Mouse (Mus musculus) kidney, adult 2 months (tissue): ENCODE data around the gene Lcmt1. TPM values are rescaled to one million over a fixed set of nuclear protein-coding genes. Genes with fewer than 3 reads are reported as not detected.

Experiments used
- DNase-seq: peaks from one replicate; pipeline ENCODE4 v3.0.0; 2021
- H3K27ac ChIP-seq: fragments of 200-500 bp; 2 replicates; pipeline ENCODE4 v1.5.1; 2012; ENCODE audit warnings: low read depth, low read length, control low read depth, inconsistent platforms; ENCODE audit not compliant: insufficient read depth
- H3K27me3 ChIP-seq: fragments of 200-500 bp; replicated peaks from 2 replicates; pipeline ENCODE4 v1.6.1; 2012; ENCODE audit warnings: mild to moderate bottlenecking, moderate library complexity, low read length, inconsistent platforms; ENCODE audit not compliant: control insufficient read depth, insufficient read depth
- H3K36me3 ChIP-seq: fragments of 200-500 bp; 2 replicates; pipeline ENCODE4 v1.6.1; 2012; ENCODE audit warnings: mild to moderate bottlenecking, moderate library complexity, low read length, inconsistent platforms; ENCODE audit not compliant: control insufficient read depth, insufficient read depth
- H3K4me1 ChIP-seq: fragments of 200-500 bp; 2 replicates; pipeline ENCODE4 v1.6.1; 2011; ENCODE audit warnings: low read length; ENCODE audit not compliant: control insufficient read depth, insufficient read depth
- H3K4me3 ChIP-seq: fragments of 200-500 bp; 2 replicates; pipeline ENCODE4 v1.5.1; 2011; ENCODE audit warnings: mild to moderate bottlenecking, low read depth, low read length, control low read depth; ENCODE audit not compliant: insufficient read depth
- CTCF ChIP-seq: fragments of 200-500 bp; conservative IDR thresholded peaks from 2 replicates; pipeline ENCODE4 v1.5.1; 2011; ENCODE audit warnings: low read depth, mild to moderate bottlenecking, control low read depth, low read length, moderate library complexity, mixed read lengths; ENCODE audit not compliant: insufficient read depth, insufficient read length
- POLR2A ChIP-seq: fragments of 200-500 bp; IDR thresholded peaks from one replicate; pipeline ENCODE4 v1.6.1; 2011; ENCODE audit warnings: low read depth, low read length, control low read depth
- WGBS: fragments of 180-500 bp; shearing (Covaris S2); methylation state at CpG from one replicate; pipeline ENCODE4 v1.1.7; 2018; 5-methylcytosine and 5-hydroxymethylcytosine counted together
- polyA plus RNA-seq: library from polyadenylated mRNA; depleted of rRNA; stranded (reverse); fragments of >200 nt; gene quantifications from 2 replicates; pipeline ENCODE4 v1.2.3, GENCODE M21; 2012

Gene Lcmt1
- polyA plus RNA-seq, 1 experiment, result 26.9 TPM

DNA sequence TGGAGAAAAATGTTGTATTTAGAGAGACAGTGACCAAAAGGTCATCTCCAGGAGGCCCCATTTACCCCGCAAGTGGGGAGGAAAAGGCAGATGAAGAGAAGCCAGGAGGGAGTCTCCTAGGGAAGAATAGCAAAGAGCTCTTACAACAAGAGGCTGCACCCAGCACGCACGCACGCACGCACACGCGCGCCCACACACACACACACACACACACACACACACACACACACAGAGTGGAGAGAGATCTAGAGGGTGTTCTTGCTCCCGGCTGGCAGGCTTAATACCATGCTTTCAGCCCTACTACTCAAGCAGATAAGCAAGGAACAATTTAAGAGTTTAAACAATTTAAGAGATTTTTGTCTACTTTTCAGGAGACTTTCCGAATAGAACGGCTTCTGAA, 19.8 kb upstream of the Lcmt1 start:
- H3K36me3 ChIP-seq, result no peaks in the 10 kb centered on the region
- H3K4me3 ChIP-seq, result no peak overlapping the region
- no peak for TF ChIP-seq CTCF
- no peak for TF ChIP-seq POLR2A
- DNase-seq, result no peak
- peaks cover 35% of the 10 kb centered on the region for H3K4me1 ChIP-seq
- no peaks in the 10 kb centered on the region for H3K27me3 ChIP-seq
- 73% methylated on average over 11 of the region's 11 CpGs for WGBS
- H3K27ac ChIP-seq, result no peak overlapping the region

DNA sequence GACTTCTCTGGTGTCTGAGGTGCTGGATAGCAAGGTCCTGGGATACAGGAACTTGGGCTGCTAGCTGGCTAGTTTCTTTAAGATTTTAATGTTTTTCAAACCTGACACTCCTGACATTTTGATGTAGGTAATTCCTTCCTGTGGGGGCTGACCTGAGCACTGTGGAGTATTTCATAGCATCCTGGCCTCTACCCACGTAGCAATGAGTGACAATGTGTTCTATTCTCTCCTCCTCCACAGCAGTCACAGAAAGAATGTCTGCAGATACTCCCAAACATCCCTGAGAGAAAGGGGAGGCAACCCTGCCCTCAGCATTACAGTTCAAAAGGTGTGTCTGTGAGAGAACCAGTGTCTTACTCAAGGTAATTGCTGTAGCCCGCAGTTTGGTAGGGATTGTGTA, 19.3 kb upstream of the Lcmt1 start:
- Histone ChIP-seq H3K36me3 (no peaks in the 10 kb centered on the region), H3K4me3 (no peak overlapping the region), H3K4me1 (peaks cover 34% of the 10 kb centered on the region), H3K27me3 (no peaks in the 10 kb centered on the region), H3K27ac (no peak overlapping the region)
- DNase-seq, result no peak
- TF ChIP-seq POLR2A (no peak), CTCF (no peak)
- 64% methylated on average over 2 of the region's 2 CpGs for WGBS

DNA sequence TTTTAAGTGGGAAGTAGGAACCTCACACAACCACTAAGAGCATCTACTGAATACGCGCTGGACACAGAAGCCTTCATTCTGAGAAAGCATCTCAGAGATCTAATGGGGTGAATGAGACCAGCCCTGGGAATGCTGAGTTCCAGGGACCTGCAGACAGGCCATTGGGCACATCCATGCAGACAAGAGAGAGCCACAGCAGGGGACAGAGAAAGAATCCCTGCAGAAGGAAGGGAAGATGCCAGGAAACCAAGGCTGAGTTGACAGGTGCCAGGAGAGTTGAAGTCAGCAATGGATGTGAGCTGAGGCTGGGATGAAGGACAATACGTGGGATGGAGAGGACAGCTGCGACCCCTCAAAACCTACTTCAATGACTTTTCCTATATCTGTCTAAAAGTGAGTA, 16.5 kb upstream of the Lcmt1 start:
- no peaks in the 10 kb centered on the region for H3K36me3 ChIP-seq
- H3K4me3 ChIP-seq, result no peak overlapping the region
- H3K4me1 ChIP-seq, result peaks cover 21% of the 10 kb centered on the region
- H3K27ac ChIP-seq, result no peak overlapping the region
- TF ChIP-seq CTCF, result no peak
- no peak for TF ChIP-seq POLR2A
- no peaks in the 10 kb centered on the region for H3K27me3 ChIP-seq
- no peak for DNase-seq
- 98% methylated on average over 4 of the region's 4 CpGs for WGBS

DNA sequence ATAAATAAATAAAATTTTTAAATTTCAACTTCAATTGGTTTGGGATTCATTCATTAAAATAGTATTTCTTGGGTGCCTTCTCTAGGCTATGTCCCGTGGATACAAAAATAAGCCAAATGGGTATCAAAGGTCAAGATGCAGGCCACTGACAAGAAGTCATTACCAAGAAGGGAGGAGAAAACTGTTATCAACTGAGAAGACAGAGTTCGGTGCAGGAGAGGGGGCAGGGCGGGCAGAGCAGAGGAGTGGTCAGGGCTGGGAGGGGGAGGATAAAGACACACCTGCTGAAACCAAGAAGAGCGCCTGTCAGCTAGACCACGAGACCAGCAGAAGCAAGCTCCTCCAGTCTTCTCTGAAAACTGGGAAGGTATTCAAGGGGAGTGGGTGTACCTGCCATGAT, 15.7 kb upstream of the Lcmt1 start:
- no peaks in the 10 kb centered on the region for H3K27me3 ChIP-seq
- WGBS, result 67% methylated on average over 5 of the region's 5 CpGs
- no peak overlapping the region for H3K4me3 ChIP-seq
- peaks cover 21% of the 10 kb centered on the region for H3K4me1 ChIP-seq
- DNase-seq, result no peak
- H3K27ac ChIP-seq, result no peak overlapping the region
- no peak for TF ChIP-seq CTCF
- H3K36me3 ChIP-seq, result no peaks in the 10 kb centered on the region

DNA sequence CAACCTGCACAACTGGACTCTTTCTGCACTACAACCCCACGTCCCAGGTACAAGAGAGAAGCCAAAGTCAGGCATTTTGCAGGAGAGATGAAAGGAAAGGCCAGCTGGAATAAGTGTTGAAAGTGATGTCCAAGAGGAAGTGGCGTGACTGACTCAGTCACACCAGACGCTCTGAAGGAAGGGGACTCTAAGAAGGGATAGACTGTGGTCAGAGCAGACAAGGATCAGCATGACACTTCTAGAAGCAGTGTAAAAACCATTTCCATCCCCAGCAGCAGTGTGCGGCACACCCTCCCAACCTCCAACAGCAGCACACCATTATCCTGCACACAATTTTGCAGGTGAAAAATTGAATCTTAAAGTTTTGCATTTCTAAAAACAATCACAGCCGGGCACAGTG, 15.2 kb upstream of the Lcmt1 start:
- DNase-seq, result no peak
- Histone ChIP-seq H3K27me3 (no peaks in the 10 kb centered on the region), H3K36me3 (no peaks in the 10 kb centered on the region), H3K27ac (no peak overlapping the region), H3K4me3 (no peak overlapping the region), H3K4me1 (peaks cover 17% of the 10 kb centered on the region)
- WGBS, result 77% methylated on average over 5 of the region's 5 CpGs
- TF ChIP-seq CTCF (no peak), POLR2A (no peak)

DNA sequence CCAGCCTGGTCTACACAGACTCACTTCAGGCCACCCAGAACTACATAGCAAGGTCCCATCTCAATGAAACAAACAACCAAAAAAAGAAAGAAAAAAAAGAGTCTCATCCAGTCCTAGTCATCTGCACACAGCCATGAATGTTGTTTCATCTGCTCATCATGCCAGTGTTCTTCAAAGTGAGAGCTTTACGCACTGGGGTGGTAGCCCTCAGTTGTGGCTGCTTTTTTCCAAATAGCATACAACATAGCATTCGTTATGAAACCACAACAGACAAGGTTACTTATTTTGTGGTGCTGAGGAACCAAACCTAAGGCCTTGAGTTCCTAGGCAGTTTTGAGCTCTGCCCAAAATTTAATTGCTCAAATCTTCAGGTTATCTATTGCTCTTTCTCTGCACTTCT, 14.7 kb upstream of the Lcmt1 start:
- no peak for DNase-seq
- H3K4me1 ChIP-seq, result peaks cover 17% of the 10 kb centered on the region
- 90% methylated on average over 2 of the region's 2 CpGs for WGBS
- no peaks in the 10 kb centered on the region for H3K27me3 ChIP-seq
- H3K36me3 ChIP-seq, result no peaks in the 10 kb centered on the region
- no peak overlapping the region for H3K4me3 ChIP-seq
- H3K27ac ChIP-seq, result no peak overlapping the region
- TF ChIP-seq CTCF, result no peak
- TF ChIP-seq POLR2A, result no peak

DNA sequence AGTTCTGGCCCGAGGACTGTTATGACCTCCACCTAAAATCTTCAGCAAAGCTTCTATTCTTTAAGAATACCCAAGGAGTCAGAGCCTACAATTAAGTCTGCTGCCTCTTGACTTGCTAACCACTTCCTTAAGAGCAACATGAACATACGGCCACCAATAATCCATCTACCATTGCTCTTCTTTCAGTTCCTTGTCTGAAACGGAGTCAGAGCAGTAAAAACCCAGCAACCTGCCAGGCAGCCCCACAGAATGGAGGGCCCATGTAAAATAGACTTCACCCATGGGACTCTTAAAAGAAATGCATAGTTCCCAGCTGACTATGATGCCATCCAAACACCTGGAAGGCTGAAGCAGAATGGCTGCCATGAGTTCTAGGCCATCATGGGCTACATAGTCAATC, 13.4 kb upstream of the Lcmt1 start:
- TF ChIP-seq CTCF, result no peak
- TF ChIP-seq POLR2A, result no peak
- Histone ChIP-seq H3K27me3 (no peaks in the 10 kb centered on the region), H3K4me3 (no peak overlapping the region), H3K27ac (no peak overlapping the region), H3K4me1 (peaks cover 13% of the 10 kb centered on the region), H3K36me3 (no peaks in the 10 kb centered on the region)
- no peak for DNase-seq
- 73% methylated on average over 3 of the region's 3 CpGs for WGBS

DNA sequence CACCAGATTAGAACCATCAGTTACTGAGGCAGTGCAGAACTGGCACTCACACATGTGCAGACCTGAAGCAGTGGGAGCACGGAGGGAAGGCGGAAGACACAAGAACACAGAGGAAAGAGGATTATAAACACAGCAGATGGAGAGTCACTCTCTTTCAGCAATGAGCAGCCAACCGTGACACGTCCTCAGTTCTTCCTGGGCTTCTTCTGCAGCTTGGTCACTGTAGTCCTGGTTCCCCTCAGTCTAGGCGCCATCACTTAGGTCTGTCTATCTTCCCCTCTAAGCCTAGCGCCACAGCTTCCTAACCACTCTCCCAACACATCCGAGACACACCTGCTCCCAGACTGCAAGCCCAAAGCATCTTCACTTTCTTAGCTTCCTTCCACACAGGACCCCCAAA, 10.5 kb upstream of the Lcmt1 start:
- no peak overlapping the region for H3K27ac ChIP-seq

More for the DNA sequence above, 10.5 kb upstream of the Lcmt1 start:
- H3K4me1 ChIP-seq, result peaks cover 7% of the 10 kb centered on the region
- no peaks in the 10 kb centered on the region for H3K27me3 ChIP-seq
- no peak for DNase-seq
- 76% methylated on average over 7 of the region's 7 CpGs for WGBS
- H3K4me3 ChIP-seq, result no peak overlapping the region
- H3K36me3 ChIP-seq, result no peaks in the 10 kb centered on the region
- no peak for TF ChIP-seq POLR2A
- no peak for TF ChIP-seq CTCF
